Mouse (Mus musculus) C2C12 (cell line): ENCODE data around the gene Nms. TPM values are rescaled to one million over a fixed set of nuclear protein-coding genes. Genes with fewer than 3 reads are reported as not detected.

Experiments used
- H3K27me3 ChIP-seq: one replicate; pipeline ENCODE4 v1.6.1; 2011; ENCODE audit not compliant: control insufficient read depth, insufficient read depth, insufficient read length
- H3K36me3 ChIP-seq: one replicate; pipeline ENCODE4 v1.6.1; 2011; ENCODE audit not compliant: control insufficient read depth, insufficient read depth
- H3K4me3 ChIP-seq: one replicate; pipeline ENCODE4 v1.5.1; 2011; ENCODE audit warnings: mild to moderate bottlenecking, control low read depth; ENCODE audit not compliant: poor library complexity, insufficient read depth, severe bottlenecking
- H3K79me2 ChIP-seq: one replicate; pipeline ENCODE4 v1.6.1; 2011; ENCODE audit not compliant: control insufficient read depth, insufficient read depth
- H3K79me3 ChIP-seq: one replicate; pipeline ENCODE4 v1.6.1; 2011; ENCODE audit warnings: low read depth, control low read depth
- H3ac ChIP-seq: one replicate; pipeline ENCODE3; 2011; ENCODE audit warnings: low read depth; ENCODE audit not compliant: control insufficient read depth, insufficient read length
- CEBPB ChIP-seq: IDR thresholded peaks from one replicate; pipeline ENCODE4 v1.6.1; 2011; ENCODE audit warnings: low read depth, mild to moderate bottlenecking, control low read depth, moderate library complexity
- CTCF ChIP-seq: IDR thresholded peaks from one replicate; pipeline ENCODE4 v1.5.1; 2011; ENCODE audit not compliant: control insufficient read depth, insufficient read depth, insufficient read length
- FOSL1 ChIP-seq: IDR thresholded peaks from one replicate; pipeline ENCODE4 v1.8.0; 2011; ENCODE audit warnings: mild to moderate bottlenecking, low read length; ENCODE audit not compliant: poor library complexity, insufficient read depth, severe bottlenecking
- MAX ChIP-seq: IDR thresholded peaks from one replicate; pipeline ENCODE4 v1.6.1; 2011; ENCODE audit warnings: mild to moderate bottlenecking, control low read depth
- MYOD1 ChIP-seq: IDR thresholded peaks from one replicate; pipeline ENCODE4 v1.6.1; 2011; ENCODE audit warnings: low read depth; ENCODE audit not compliant: control insufficient read depth, insufficient read length
- MYOG ChIP-seq: IDR thresholded peaks from one replicate; pipeline ENCODE4 v1.6.1; 2011; ENCODE audit not compliant: control insufficient read depth, insufficient read length; ENCODE audit errors: extremely low read depth
- USF1 ChIP-seq: IDR thresholded peaks from one replicate; pipeline ENCODE4 v1.6.1; 2011; ENCODE audit warnings: low read depth, mild to moderate bottlenecking, control low read depth, moderate library complexity
- polyA plus RNA-seq: library from polyadenylated mRNA; unstranded; fragments of >200 nt; fragmentation: generic; extraction: Trizol; gene quantifications from one replicate; pipeline ENCODE4 v1.2.1, GENCODE M21; 2012; ENCODE audit warnings: missing spikeins

Gene Nms
- polyA plus RNA-seq, 1 experiment, result not detected

GRCm38 (mm10) chr1:38985308-38985707 is 46.4 kb downstream of the Nms start, which contains the start of gene Pdcl3:
Gene Pdcl3 (plus strand): TSS chr1:38985608.
- Histone ChIP-seq H3K27me3 (no peaks in the 10 kb centered on the region), H3K36me3 (no peaks in the 10 kb centered on the region), H3K4me3 (no peak within 1 kb of the TSS), H3K79me3 (peaks cover 15% of the 10 kb centered on the region), H3ac (no peak within 1 kb of the TSS), H3K79me2 (peaks cover 27% of the 10 kb centered on the region)
- TF ChIP-seq MAX, result no peak
- no peak for TF ChIP-seq FOSL1
- TF ChIP-seq MYOD1, result no peak
- no peak for TF ChIP-seq USF1
- TF ChIP-seq CEBPB, result no peak
- TF ChIP-seq MYOG, result no peak
- no peak for TF ChIP-seq CTCF

- no peak for TF ChIP-seq FOSL1
- no peak for TF ChIP-seq MYOG
- no peak for TF ChIP-seq MYOD1
- no peak for TF ChIP-seq MAX
- no peak for TF ChIP-seq CTCF
- no peak for TF ChIP-seq USF1
- TF ChIP-seq CEBPB, result no peak
- Histone ChIP-seq H3K27me3 (no peaks in the 10 kb centered on the region), H3K4me3 (peak overlapping the region; percentile 65), H3K79me3 (peaks cover 28% of the 10 kb centered on the region), H3K79me2 (peaks cover 46% of the 10 kb centered on the region), H3ac (peak overlapping the region; percentile 61), H3K36me3 (peaks cover 11% of the 10 kb centered on the region)
Observed at GRCm38 (mm10) chr1:38987080-38987864, 48.3 kb downstream of the Nms start.

GRCm38 (mm10) chr1:38987865-38988211 is 48.9 kb downstream of the Nms start:
- Histone ChIP-seq H3K36me3 (peaks cover 16% of the 10 kb centered on the region), H3K4me3 (peak overlapping the region; percentile 65), H3ac (peak overlapping the region; percentile 52), H3K79me3 (peaks cover 29% of the 10 kb centered on the region), H3K79me2 (peaks cover 52% of the 10 kb centered on the region), H3K27me3 (no peaks in the 10 kb centered on the region)
- TF ChIP-seq CEBPB (no peak), MYOD1 (no peak), FOSL1 (no peak), CTCF (no peak), USF1 (no peak), MYOG (no peak), MAX (no peak)

GRCm38 (mm10) chr1:38988357-38988756 is 49.4 kb downstream of the Nms start:
- Histone ChIP-seq H3K27me3 (no peaks in the 10 kb centered on the region), H3K36me3 (peaks cover 19% of the 10 kb centered on the region), H3ac (peak overlapping the region; percentile 52), H3K4me3 (peak overlapping the region; percentile 65), H3K79me2 (peaks cover 57% of the 10 kb centered on the region), H3K79me3 (peaks cover 31% of the 10 kb centered on the region)
- TF ChIP-seq CEBPB, result no peak
- no peak for TF ChIP-seq USF1
- TF ChIP-seq MAX, result no peak
- TF ChIP-seq MYOD1, result no peak
- no peak for TF ChIP-seq CTCF
- no peak for TF ChIP-seq MYOG

GRCm38 (mm10) chr1:38992365-38992764 is 53.4 kb downstream of the Nms start:
- TF ChIP-seq MYOD1, result peak; percentile 5
- TF ChIP-seq MYOG, result no peak
- H3K79me2 ChIP-seq, result peaks cover 59% of the 10 kb centered on the region
- no peak overlapping the region for H3ac ChIP-seq
- peaks cover 57% of the 10 kb centered on the region for H3K36me3 ChIP-seq
- no peaks in the 10 kb centered on the region for H3K27me3 ChIP-seq
- no peak overlapping the region for H3K4me3 ChIP-seq
- H3K79me3 ChIP-seq, result peaks cover 31% of the 10 kb centered on the region

Other genes with a start within 250 kb of the Nms start
- gene Lonrf2, start 102.4 kb upstream of the Nms start, polyA plus RNA-seq, result not detected
- gene Chst10, start 41.0 kb upstream of the Nms start, polyA plus RNA-seq, result 0.06 TPM
- gene Pdcl3, start 46.5 kb downstream of the Nms start, polyA plus RNA-seq, result 98.7 TPM